Mouse (Mus musculus) common myeloid progenitor, adult 5-6 weeks (primary cell): Measurements from ENCODE around the gene Rtca. TPM values are rescaled to one million over a fixed set of nuclear protein-coding genes. Genes with fewer than 3 reads are reported as not detected.
A peak's percentile ranks its signal among the peaks of the same experiment; 100 is the strongest.

Experiments used
- ATAC-seq: replicated peaks from 2 replicates; pipeline ENCODE4 v1.8.0; 2016; ENCODE audit warnings: low read depth, mild to moderate bottlenecking, moderate TSS enrichment, inconsistent platforms; ENCODE audit not compliant: poor library complexity, severe bottlenecking
- total RNA-seq: library from RNA; stranded (forward); fragments of 200-1000, 187-1606 nt; gene quantifications from 2 replicates; pipeline ENCODE4 v1.2.3, GENCODE M21; 2017

The Rtca gene
- total RNA-seq, 1 experiment from 2014 or later = 38.4 TPM

DNA sequence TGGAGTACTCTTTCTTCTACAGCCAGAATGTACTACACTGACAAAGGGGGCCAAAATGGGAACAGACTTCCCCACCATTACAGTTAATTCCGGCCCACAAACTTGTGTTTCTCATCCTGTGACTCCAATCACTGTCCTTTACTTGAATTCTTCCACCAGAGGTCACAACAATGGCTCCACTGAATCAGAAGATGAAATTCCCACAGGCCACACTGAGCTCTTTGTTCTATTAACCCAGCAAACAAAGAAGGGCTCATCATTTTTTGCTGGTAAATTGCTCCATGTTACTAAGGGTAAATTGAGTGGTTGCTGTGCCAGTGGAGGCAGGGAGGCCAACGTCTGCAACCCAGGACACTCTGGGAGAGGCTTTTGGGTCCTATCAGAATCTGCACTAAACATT lies 27.9 kb downstream of the Rtca start:
- no peak for ATAC-seq

GRCm38 (mm10) chr3:116477351-116477750 lies 30.7 kb downstream of the Rtca start:
- ATAC-seq = no peak

DNA sequence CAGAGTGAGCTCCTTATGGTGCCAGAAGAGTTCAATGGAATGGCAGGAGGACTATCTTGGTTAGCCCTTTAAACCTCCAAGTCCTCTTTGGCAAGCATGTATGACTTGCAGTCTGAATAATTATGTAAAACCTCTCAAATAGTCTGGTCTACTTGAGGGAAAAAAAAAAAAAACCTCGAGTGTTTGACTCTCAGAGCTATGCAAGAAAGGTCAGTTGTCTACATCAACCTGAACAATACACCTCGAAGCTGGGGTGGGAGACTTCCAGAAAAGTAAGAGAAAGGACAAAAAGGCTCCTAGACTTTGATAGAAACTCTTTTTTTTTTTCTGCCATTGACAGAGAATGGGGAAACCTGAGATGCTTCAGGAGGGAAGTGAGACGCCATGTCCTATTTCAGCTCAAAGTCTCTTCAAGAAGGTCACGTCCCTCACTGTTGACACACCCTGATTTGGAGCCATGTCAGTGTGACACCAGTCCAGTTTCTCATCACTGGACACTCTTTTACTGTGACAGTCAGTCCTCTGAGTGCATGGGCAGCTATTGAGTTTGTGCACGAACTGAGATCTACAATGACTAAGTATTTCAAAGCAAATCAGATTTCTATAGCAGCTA lies 31.2 kb downstream of the Rtca start:
- ATAC-seq = no peak

DNA sequence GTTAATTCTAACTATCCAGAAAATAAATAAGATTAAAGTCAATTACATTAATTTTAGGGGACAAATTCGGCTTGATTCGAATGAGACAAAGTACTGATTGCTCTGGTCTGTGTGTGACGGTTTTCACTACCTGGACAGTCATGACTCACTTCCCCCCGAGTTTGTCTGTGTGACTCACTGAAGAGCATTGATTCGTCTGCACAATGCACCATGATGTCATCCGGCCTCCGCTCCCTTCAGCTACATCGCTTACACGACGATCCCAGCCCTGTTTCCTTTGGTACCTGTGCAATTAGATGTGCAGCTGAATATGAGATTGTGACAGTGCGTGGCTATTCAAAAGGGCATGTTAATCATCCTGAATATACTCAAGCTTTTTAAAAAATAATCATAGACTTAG lies 33.4 kb downstream of the Rtca start:
- no peak for ATAC-seq

DNA sequence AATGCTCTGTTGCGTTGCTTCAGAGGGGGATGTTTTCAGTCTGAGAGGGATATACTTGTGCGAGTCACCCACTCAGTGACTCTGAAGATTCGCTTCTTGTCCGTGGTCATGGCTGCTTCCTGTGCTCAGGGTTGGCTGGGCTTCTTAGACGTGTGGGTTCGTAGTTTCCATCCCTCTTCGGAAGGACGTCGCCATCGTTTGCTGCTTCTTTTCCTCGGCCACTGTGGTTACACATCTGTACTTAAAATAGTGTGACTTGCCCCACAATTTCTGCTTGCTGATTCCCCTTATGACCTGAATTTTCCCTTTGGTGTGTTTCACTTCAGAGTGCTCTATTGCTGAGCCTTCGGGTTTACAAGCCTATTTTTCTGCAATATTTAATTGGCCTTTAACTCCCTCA lies 42.3 kb downstream of the Rtca start:
- peak; percentile 90 for ATAC-seq

- ATAC-seq = no peak
Observed at GRCm38 (mm10) chr3:116464318-116464717, 43.7 kb downstream of the Rtca start.

GRCm38 (mm10) chr3:116461053-116461452 lies 47.0 kb downstream of the Rtca start:
- ATAC-seq = no peak

DNA sequence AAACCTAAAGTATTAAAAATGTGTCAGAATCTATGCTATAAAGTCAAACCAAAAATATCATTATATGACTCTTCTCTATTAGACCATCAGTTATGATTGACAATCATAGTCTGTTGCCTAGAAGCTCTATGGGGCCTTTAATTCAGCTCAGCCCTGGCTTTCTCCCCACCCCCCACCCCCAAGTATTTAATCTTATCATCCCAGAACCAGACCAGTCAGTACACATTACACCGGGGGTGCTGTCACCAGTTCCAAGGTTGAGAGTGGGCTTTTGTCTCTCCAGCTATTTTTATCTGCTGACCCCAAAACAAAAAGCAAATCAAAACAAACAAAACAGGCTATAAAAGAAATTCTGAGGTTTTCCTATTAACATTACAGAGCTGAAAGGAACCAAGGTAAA lies 53.5 kb downstream of the Rtca start:
- ATAC-seq = no peak

DNA sequence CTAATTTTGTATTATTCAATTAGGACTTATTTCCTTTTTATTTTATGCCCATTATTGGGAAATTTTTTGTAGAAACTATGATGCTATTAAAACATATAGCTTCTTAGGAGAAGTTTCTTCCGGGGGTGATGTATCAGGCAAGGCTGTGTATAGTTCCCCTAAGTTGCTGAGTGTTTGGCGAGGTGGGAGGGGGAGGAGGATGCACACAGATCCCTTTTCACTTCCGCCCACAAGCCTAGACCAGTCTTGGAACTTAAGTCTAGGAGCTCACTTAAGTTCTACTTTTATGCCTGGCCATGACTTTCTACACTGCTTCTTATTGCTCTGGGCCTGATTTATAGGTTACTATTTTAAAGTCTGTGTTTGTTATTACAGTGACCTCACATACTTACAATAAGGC lies 57.3 kb downstream of the Rtca start:
- ATAC-seq = peak; percentile 99

GRCm38 (mm10) chr3:116444327-116444726 lies 63.7 kb downstream of the Rtca start:
- ATAC-seq = no peak

DNA sequence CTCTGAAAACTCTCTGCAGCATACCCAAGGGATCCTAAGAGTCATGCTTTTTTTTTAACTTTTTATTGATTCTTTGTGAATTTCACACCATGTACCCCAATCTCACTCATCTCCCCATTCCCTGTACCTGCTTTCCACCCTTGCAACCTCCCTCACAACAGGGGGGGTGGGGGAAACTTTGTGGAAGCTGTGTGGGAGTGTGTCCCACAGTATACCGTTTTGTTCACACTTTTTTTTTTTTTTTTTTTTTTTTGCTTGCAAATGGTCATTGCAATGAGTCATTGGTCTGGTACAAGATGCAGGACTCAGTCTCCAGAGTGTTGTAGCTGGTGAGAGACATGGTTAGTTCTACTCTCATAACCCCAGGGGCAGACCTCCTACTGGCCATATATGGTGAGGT lies 65.2 kb downstream of the Rtca start:
- no peak for ATAC-seq

DNA sequence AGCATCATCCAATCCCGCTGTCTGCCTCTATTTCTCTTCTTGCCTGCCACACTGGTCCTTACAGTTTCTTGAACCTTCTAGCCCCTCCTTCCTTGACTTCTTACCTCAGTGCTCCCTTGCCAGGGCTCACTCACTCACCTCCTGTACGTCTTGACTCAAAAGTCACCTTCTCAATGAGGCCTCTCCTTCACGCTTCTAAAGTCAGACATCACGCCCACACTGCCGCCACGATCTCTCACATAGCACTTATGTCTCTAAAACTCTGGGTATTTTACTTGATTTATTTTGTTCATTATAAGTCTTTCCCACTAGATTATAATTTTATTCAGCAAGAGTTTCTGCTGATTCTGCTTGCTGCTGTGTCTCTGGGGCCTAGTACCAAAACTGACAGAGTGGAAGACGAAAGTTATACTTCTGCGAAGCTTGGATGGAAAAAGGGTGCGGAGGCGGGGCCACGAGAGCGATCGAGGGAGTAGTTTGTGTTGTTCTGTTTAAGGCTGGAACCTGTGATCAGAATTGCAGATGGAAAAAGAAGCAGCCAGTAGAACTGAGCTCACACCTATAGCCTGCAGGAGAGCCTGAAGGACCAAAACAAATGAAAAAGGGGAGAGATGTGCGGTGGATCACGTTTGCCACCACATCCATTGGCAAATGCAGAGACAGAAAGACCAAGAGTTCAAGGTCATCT lies 66.3 kb downstream of the Rtca start:
- ATAC-seq = no peak

- peak; percentile 73 for ATAC-seq
Observed at GRCm38 (mm10) chr3:116440066-116440997, 67.7 kb downstream of the Rtca start.

Other genes with a start within 250 kb of the Rtca start
- gene Cdc14a, start 84.2 kb downstream of the Rtca start, total RNA-seq = 21.9 and 34.1 TPM in 2 replicates
- gene Dbt, start 4.9 kb upstream of the Rtca start, total RNA-seq = 15.0 and 16.9 TPM in 2 replicates
- gene Lrrc39, start 54.8 kb upstream of the Rtca start, total RNA-seq = 0.27 and 0.53 TPM in 2 replicates
- gene Sass6, start 86.8 kb upstream of the Rtca start, total RNA-seq = 49.8 and 57.5 TPM in 2 replicates
- 47.6 and 51.1 TPM in 2 replicates for gene Trmt13, start 106.4 kb upstream of the Rtca start, total RNA-seq
- gene Mfsd14a, start 154.5 kb upstream of the Rtca start, total RNA-seq = 84.3 and 91.0 TPM in 2 replicates
- gene Gm43191, start 173.1 kb upstream of the Rtca start, total RNA-seq = not detected in 2 replicates
- 49.5 and 52.2 TPM in 2 replicates for gene Slc35a3, start 204.6 kb upstream of the Rtca start, total RNA-seq